Mouse (Mus musculus): ENCODE measurements around the gene Diaph2.
"Not testable (repeated sequence)": the region's sequence is repeated elsewhere in the genome, so short reads cannot be mapped to it uniquely, and the experiment has no call there.

Diaph2 gene

DNA sequence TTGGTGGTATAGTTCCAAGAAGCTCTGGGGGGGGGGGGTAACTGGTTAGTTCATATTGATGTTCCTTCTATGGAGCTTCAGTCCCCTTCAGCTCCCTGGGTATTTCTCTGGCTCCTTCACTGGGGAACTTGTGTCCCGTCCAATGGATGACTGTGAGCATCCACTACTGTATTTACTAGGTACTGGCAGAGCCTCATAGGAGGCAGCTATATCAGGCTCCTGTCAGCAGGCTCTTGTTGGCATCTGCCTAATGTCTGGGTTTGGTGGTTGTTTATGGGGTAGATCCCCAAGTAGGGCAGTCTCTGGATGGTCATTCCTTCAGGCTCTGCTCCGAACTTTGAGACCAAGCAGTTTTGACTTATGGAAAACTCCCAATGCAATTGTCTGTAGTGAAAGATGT lies 50.4 kb downstream of the Diaph2 start:
- DNase-seq (ENCODE audit: low spot score in 2 of 2): not testable (repeated sequence)

DNA sequence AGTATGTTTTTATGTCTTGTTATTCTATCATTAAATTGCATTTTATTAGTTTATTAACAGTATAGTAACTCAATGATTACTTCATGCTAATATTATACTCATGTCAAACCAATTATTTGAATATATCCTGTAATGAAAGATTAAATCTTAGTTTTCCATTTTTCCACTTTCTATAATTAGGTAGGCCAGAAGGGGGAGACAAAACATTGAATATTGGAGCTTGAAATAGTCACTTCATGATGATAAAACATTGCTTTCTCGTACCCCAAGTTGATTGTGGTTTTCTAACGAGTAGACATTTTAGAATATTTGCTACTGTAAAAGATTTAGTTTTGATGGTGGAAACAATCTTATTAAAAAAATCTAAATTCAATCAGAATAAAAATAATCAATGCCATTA lies 82.4 kb downstream of the Diaph2 start:
- DNase-seq (ENCODE audit: low spot score in 2 of 2): no peak

DNA sequence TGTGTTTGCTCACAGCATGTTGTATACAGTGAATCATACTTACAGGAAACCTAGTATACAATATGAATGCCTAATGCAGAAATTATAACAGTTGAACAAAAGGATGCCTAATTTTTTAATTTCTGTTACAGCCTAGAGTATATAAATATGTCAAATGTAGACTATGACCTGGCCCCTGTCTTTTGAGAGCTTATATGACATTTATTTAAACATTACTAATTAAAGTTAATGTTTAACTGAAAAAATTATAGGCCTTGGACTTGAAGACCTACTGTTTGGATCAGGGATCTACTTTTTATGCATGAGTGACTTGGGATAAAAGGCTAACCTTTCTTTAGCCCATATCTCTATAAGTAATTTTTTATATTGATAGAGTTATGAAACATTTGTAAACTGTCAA lies 84.3 kb downstream of the Diaph2 start:
- DNase-seq (ENCODE audit: low spot score in 2 of 2): no peak

DNA sequence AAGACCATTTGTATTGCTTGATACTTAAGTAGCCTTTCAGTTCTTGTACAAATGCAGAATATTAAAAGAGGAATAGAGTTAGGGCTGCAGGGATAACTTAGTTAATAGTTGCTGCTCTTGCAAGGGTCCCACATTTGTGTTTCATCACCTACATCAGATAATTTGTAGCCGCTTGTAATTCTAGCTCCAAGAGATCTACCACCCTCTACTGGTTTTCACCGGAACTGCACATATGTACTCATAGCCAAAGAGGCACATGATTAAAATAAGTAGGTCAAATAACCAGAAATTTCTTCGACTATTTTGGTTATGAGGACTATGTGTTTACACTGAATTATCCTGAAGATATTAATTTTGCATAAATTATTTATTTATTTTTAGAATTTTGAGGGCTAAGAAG lies 134.9 kb downstream of the Diaph2 start:
- peak in 1 of 2 experiments; percentile 13 for DNase-seq (ENCODE audit: low spot score in 2 of 2)

DNA sequence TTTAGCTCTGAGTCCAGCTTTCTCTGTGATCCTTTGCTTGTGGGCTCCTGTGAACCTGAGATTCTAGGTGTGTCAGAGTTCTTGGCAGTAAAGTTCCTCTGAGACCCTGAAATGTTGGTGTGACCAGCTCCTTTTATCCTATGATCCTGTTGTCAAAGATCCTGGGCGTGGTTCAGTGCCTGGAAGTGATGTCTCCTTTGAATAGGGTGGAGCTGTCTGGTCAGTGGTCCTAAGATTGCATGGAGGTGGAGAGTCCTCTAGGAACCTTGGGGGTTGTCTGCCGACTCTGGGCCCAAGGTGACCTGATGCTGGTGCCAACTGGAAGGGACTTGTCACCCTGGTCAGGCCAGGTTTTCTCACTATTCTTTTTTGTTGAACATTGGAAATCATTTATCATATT lies 176.3 kb downstream of the Diaph2 start:
- no peak for DNase-seq (ENCODE audit: low spot score in 2 of 2)

DNA sequence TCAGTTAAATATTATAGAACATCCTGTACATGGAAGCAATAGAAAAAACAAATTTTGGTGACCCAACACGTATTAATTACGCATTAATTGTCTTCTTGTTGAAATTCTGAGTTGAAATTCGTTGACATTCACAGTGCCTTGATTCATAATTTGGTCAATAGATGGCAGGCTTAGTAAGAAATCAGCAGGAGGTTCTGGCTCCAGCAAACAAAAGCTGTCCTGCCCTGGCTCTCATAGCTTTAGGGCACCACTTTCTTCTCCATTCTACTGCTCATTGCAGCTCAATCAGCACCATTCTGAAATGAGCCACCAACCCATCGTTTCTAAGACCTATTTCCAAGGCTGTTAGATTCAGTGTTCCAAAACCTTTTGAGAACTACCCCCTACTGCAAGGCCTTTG lies 225.3 kb downstream of the Diaph2 start:
- no peak for DNase-seq (ENCODE audit: low spot score in 2 of 2)

DNA sequence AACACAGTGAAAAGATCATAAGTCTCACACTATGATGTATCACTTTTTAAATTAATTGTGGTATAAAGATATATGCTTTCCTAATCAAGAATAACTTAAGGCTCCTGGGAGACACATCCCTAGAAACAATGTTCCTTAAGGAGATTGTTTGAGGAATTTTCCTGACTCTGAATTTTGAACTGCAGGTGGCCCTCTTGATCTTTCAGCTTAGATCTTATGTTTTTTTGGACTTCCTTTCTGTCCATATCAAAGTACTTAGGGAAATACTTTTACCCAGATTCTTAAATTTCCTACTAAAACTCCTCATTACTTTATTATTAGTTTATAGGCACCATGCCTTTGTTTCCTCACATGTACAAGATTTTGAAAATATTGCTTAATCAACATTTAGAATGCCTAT lies 258.7 kb downstream of the Diaph2 start:
- DNase-seq (ENCODE audit: low spot score in 2 of 2): no peak

DNA sequence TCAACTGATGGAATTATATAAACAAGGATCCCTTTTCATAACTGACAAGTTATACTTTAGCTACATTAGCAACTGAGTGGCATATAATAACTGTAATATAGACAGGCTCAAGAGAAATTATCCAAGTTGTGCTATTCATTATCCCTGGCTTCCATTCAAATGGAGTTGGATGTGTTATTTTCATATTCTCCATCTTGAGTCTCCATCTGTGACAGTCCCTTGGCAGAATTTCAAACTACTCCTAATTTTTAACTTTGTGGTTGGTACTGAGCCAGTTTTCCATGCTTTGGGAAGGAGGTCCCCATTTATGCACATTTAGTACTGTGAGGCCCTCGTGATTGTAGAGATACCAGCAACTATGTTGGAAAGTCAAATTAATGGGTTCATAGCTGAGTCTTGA lies 270.2 kb downstream of the Diaph2 start:
- no peak for DNase-seq (ENCODE audit: low spot score in 2 of 2)

DNA sequence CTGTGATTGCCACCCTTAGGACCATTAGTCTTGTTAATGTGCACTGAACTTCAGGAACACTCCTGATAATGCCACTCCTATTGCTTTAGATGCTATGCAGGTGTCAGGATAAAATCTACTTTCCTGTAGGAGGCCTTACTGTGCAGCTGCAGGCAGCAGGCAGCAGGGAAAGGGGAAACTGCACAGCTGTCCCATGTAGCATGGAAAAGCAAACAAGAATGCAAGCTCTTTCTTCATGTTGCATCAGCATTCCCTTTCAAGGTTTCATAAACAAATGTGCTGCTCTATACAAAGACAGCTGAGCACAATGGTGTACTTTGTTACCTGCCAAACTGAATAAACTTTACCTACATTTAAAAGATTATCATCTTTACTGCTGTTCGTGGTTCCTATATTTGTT lies 295.0 kb downstream of the Diaph2 start:
- no peak for DNase-seq (ENCODE audit: low spot score in 2 of 2)

DNA sequence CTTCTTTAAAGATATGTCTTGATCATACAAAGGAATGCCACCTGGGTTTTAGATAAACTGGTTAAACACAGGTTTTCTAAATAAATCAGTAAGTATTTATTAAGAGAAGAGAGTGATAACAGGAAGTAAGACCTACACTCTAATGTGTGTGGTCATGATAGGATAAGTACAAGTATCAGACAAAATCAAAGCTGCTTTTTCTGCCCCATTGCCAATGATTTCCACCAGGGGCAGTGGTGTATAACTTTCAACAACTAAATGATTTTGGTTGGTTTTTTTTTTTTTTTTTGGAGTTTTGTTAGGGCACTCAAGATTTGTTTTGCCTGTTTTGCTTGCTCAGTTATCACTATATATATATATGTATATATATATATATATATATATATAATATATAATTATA lies 399.7 kb downstream of the Diaph2 start:
- DNase-seq (ENCODE audit: low spot score in 2 of 2): no peak

DNA sequence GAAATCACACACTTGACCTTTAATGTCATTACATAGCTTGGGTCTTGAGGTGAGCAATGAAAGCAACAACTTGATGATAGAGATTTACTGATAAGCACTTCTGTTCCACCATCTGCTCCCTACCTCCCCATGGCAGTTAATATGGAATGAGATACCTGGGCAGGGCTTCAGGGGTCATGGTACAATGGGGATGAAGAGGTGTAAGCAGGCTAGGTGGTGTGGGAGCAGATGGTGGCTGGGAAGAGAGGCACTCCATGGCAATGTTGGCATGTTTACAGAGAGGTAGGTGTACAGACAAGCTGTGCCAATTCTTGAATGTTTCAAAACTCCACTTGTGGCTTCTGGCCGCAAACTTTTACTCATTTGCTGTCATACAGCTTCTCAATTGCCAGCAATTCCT lies 402.6 kb downstream of the Diaph2 start:
- DNase-seq (ENCODE audit: low spot score in 2 of 2): no peak

DNA sequence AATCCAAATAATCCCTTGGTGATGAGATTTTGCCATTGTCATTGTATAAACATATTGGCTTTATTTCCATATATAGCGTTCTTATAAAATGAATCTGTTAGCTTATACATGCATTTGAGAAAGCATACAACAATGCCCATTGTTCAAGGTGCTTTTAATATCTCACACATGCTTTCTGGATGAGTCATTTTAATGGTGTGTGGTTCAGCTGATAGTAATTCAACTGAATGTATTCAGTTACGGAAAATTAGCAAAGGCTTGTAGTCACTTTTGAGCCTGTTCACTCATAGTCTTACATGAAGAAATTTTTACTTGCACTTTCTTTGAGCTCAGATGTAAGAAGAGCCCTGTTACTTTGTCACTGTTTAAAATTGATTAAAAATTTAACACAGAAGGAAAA lies 423.6 kb downstream of the Diaph2 start:
- DNase-seq (ENCODE audit: low spot score in 2 of 2): no peak

DNA sequence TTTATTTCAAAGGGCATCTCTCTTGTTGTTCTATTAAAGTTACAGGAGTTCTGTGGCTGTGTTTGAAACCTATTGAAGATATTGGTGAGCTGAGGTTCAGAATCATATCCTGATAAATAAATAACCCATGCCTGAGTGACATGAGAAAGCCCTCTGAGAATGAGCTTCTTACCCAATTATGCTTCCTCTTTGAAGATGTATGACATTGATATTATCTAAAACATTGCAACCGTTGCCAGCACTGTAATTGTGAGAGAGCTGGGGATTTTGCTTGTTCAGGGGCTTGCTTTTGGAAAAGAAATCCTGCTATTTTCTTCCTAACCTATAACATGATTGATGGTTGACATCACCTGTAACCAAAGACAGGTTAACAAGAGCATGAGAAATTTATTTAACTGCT lies 438.3 kb downstream of the Diaph2 start:
- no peak for DNase-seq (ENCODE audit: low spot score in 2 of 2)

DNA sequence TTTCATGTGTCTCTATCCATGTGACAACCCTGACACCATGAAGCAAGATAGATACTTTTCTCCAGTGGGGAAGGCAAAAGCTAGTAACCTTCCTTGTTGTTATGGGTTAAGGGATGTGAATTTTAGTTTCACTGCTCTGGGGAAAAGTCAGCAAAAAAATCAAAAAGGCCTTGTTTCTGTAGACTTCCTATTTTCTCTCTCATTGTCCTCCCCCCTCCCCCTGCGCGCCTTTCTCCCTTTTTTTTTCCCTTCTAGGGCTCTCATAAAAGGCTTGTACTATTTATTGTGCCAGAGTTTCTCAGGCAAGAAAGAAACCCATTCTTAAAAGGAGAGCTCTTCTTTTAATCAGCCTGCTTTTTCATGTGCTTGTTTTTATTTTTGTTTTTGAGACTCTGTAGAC lies 438.9 kb downstream of the Diaph2 start:
- DNase-seq (ENCODE audit: low spot score in 2 of 2): no peak

DNA sequence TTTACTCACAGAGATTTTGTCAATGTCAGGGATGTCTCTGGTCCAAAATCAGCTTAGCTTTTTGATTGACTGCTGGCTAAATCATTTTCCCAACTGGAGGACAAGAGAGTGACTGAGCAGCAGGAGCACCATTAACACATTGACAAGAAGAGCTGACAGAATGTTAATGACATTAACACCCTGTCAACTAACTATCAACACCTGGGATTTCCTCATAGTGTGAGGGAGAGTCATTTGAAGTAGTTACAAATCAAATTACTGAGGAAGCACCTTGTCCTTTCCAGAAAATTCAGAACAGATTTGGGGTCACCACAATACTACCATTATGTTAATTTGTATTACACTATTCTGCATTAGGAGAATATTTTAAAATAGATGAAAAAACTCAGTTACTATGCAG lies 439.7 kb downstream of the Diaph2 start:
- DNase-seq (ENCODE audit: low spot score in 2 of 2): no peak

DNA sequence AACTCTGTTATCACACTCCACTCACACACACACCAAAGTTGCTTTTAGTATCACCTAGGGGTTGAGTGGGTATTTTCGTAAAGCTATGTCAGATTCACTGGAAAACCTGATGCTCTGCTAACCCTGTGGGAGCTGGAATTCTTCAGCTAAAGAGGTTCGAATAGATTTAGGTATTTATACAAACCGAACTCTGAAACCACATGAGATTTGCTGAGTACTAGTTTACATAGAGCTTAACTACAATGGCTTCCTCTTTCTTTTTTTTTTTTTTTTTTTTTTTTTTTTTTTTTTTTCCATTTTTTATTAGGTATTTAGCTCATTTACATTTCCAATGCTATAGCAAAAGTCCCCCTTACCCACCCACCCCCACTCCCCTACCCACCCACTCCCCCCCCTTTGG lies 447.9 kb downstream of the Diaph2 start:
- DNase-seq (ENCODE audit: low spot score in 2 of 2): not testable (repeated sequence)

DNA sequence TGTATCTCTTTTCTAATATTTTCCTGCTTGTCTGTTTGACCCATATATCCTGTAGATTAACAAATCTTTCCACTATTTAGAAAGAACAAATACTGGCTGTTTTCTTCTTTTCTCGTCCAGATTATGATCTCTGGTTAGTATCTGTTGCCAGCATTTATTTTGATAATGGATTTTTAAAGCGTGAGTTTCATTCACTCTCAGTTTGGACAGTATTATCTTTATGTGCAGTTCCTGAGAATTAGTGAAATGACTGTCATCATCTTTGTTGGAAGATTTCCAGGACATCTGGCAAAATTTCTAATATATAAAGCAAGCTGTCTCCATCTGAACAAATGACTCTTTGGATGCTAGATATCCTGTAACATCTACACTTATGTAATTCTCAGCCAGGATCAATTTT lies 455.7 kb downstream of the Diaph2 start:
- no peak for DNase-seq (ENCODE audit: low spot score in 2 of 2)

DNA sequence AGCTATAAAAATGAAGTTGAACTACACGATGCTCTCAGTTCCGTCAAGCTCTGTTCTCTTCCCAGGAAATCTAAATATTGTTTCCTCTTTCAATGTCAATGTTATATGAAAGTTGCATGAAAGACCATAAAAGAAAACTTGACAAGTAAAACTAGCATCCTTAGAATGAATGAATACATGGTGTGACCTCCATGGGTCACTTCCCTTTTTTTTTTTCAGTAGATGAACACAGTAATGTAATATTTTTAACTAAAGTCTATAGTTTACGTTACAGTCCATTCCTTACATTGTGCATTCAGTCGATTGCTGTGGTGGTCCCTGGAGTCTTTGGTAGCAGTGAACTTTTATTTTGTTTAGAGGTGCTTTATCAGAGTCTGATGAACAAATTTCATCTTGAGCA lies 462.7 kb downstream of the Diaph2 start:
- DNase-seq (ENCODE audit: low spot score in 2 of 2): no peak

DNA sequence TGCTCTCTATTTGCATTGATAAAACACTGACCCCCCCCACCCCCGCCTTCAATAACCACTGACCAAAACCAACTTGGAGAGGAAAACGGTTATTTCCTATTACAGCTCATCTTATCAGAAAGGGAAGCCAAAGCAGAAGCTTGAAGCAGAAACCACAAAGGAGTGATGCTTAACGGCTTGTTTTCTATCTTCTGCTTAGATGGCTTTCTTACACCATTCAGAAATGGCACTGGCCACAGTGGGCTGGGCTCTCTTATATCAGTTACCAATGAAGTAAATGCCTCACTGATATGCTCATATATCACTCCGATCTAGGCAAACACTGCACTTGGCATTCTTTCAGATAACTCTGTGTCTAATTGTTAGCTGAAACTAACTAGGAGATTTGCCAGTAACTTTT lies 463.2 kb downstream of the Diaph2 start:
- no peak for DNase-seq (ENCODE audit: low spot score in 2 of 2)

DNA sequence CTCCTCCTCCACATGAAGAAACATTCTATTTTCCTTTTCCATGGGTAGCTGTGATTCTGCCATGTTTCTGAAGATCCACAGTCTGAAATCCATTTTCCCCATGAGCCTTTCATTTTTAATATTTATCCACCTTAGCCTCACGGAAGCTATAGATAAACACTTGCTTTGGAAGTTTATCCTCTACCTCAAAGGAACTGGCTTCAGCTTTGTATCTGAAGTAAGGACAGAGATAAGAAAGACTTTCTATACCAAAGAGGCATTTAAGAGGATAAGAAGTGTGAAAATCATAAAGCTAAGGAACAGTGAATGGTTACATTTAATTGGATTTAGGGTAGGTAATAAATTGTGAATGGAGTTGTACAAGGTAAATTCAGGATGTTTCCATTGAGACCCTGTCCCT lies 480.5 kb downstream of the Diaph2 start:
- no peak for DNase-seq (ENCODE audit: low spot score in 2 of 2)

DNA sequence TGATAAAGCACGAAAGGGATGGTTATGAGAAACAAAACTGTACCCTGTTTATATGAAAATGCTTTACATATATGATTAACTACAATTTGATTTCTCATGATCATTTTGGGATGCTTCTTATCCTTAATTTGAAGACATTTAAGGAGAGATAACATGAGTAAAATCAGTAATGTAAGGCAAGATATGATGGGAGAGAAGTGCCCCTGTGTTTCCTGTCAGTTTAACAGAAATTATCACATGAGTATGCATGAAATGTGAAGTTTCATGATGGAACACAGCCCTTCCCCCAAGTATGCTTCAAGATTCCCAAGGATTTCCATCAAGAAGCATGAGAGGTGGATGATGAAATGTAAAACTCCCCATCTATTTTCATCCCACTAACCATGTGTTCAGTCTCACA lies 485.6 kb downstream of the Diaph2 start:
- DNase-seq (ENCODE audit: low spot score in 2 of 2): no peak

DNA sequence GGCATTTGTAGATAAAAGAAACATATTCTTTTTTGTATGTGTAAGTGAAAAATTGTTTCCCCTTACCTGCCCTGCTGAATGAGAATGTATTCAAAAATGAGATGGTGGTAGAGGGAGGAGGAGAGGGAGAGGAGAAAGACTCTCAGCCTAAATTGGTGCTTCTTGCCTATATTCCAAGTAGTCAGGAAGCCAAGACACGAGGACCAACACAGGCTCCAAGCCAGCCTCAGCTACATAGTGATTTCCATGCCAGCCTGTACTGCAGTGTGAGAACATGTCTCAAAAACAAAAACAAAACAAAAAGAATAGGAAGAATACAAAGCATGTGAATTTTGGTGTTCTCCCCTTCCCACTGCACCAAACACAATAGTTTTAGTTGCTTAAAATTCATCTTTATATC lies 497.1 kb downstream of the Diaph2 start:
- DNase-seq (ENCODE audit: low spot score in 2 of 2): peak in 1 of 2 experiments; percentile 14

DNA sequence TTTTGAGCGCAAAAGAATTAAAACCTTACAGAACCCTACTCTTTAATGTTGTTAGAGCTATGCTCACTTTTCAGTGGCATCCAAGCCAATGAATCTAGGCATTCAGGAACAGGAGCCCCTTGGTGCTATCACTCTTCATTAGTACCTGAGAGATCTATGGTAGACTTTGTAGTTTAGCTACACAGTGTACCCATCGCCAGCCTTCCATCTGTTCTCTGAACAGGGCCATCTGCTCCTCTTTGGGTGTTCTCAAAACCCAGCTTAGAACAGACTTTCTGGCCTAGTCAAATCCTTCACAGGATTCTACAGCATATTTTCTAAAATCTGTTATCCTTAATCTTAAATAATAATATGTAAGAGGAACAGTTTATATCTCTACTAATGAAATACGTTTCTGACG lies 504.1 kb downstream of the Diaph2 start:
- peak in 1 of 2 experiments; percentile 61 for DNase-seq (ENCODE audit: low spot score in 2 of 2)

DNA sequence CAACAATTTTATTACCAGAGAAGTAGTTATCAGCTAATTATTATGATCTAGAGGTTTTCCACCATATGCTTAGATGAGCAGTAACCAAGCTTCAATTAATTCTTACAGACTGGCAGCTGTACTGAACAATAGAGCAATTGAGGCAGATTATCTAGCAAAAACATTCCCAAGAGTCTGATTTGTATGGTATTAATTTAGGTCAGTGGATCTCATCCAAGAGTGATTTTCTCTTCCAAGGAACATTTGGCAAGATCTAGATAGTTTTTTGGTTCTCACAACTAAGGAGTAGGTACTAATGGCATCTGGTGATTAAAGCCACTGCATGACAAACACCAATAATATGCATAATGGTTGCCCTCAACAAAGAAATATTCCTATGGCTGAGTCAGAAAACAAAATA lies 516.2 kb downstream of the Diaph2 start:
- DNase-seq (ENCODE audit: low spot score in 2 of 2): no peak

DNA sequence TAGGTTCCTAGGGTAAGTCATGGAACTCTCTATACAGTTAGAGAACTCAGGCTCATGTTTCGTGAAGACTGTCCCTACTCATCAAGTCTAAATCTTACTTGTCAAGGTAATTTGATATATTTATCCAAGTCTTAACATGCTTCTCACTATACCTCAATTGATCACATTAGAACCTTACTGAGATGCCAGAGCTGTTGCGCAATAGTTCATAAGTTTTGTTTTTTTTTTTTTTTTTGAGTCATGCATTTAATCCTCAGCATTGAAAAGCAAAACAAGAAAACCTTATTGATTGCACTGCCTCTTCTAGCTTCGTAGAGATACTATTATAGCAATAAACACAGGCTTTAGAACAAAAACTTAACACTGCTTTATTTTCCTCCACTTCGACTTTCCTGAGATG lies 529.6 kb downstream of the Diaph2 start:
- DNase-seq (ENCODE audit: low spot score in 2 of 2): no peak
